In genomic region chr19:57922991-57923390, GRCm38 (mm10) we compare ENCODE assay signal across 12 mouse cellular contexts.
"Had no signal": no experiment of that assay in that cellular context is flagged by ENCODE, and none has a peak within 500 bp of the region (broad histone marks: within the 10 kb centered on the region; RNA-seq: fewer than 3 reads in every experiment).

No protein-coding gene starts in this region.

- ATAC-seq: midbrain, embryonic 13.5 days had no signal

- H3K4me1 ChIP-seq: kidney, embryonic 15.5 days had no signal

- H3K27ac ChIP-seq: kidney, embryonic 15.5 days; liver, embryonic 14.5 days; midbrain, embryonic 13.5 days; neural tube, embryonic 15.5 days had no signal

- H3K9ac ChIP-seq: kidney, embryonic 15.5 days; liver, embryonic 14.5 days; lung, embryonic 14.5 days; midbrain, embryonic 13.5 days; neural tube, embryonic 15.5 days had no signal

- DNase-seq: kidney, adult 18-20 months; kidney, postnatal 14 days; liver; lung, embryonic 14.5 days; right cerebral cortex, adult 18-20 months; right cerebral cortex, postnatal 25 days; thymus, postnatal 36 days had no signal

- H3K36me3 ChIP-seq: kidney, embryonic 15.5 days; neural tube, embryonic 15.5 days had no signal

- H3K27me3 ChIP-seq: kidney, embryonic 15.5 days; neural tube, embryonic 15.5 days had no signal

- H3K4me3 ChIP-seq: kidney, embryonic 15.5 days; midbrain, embryonic 13.5 days; myocyte; neural tube, embryonic 15.5 days had no signal

- H3K9me3 ChIP-seq: neural tube, embryonic 15.5 days had no signal

- H3K4me2 ChIP-seq: kidney, embryonic 15.5 days; lung, embryonic 14.5 days; midbrain, embryonic 13.5 days; neural tube, embryonic 15.5 days had no signal
